Mouse (Mus musculus): ENCODE results near the gene Fam189a1.

- TF ChIP-seq CTCF (IDR thresholded peaks at IDR 0.05; ENCODE audit: low read depth, low read length) (no peak), POLR2A (IDR thresholded peaks at IDR 0.05; ENCODE audit: insufficient read depth, low read length) (no peak)
These were observed 440.1 kb downstream of the Fam189a1 start for GRCm38 (mm10) chr7:64716286-64716685.

Measured in ES-Bruce4 (cell line).